Mouse (Mus musculus) adrenal gland, postnatal 25 days (tissue): ENCODE results near the gene Ece1. TPM values are rescaled to one million over a fixed set of nuclear protein-coding genes. Genes with fewer than 3 reads are reported as not detected.
A peak's percentile ranks its signal among the peaks of the same experiment; 100 is the strongest.
"Not testable (repeated sequence)": the region's sequence is repeated elsewhere in the genome, so short reads cannot be mapped to it uniquely, and the experiment has no call there.

Experiments
- DNase-seq: peaks from one replicate; pipeline ENCODE4 v3.0.0; 2021; ENCODE audit warnings: mixed read lengths
- long read RNA-seq: library from polyadenylated mRNA; stranded (forward); transcript quantifications from one replicate; pipeline ENCODE4 v2.0.0, GENCODE M21; 2021
- total RNA-seq: library from RNA; stranded (reverse); gene quantifications from 2 replicates; pipeline ENCODE4 v1.2.3, GENCODE M21; 2021

Gene Ece1
- 264 and 285 TPM in 2 replicates for total RNA-seq
- long read RNA-seq, full-length matches to known transcripts = 1 of 83 reads
- long read RNA-seq, partial matches to known transcripts = 7 of 83 reads
- long read RNA-seq, other reads (novel, unspliced or antisense) = 75 of 83 reads

DNA sequence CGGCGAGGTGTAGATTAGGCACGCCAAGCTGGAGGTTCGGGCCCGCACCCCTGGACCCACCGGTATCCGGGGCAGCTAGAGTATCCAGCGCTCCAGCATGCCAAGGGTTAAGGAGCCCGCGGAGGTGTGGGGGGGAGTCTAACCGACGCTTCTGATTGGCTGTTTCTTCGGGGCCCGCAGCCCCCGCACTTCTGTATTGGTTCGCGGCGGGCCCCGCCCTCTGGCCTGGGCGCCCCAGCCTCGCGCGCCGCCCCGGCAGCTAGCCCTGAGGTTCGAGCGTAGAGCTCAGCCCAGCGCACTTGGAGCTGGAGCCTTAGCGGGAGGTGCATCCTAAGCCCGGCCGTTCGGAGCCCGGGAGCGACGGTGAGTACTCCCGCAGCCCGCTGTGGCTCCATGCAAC is at the start of gene Ece1:
TSS of gene Ece1 (plus strand) at position 219 of the 400 bp plus-strand sequence.
- peak; percentile 95 for DNase-seq

GRCm38 (mm10) chr4:137812946-137813708 is 48.9 kb upstream of the Ece1 start:
- DNase-seq = no peak

GRCm38 (mm10) chr4:137814140-137814539 is 47.9 kb upstream of the Ece1 start:
- no peak for DNase-seq

GRCm38 (mm10) chr4:137815473-137815872 is 46.6 kb upstream of the Ece1 start:
- DNase-seq = no peak

GRCm38 (mm10) chr4:137816216-137816615 is 45.8 kb upstream of the Ece1 start:
- DNase-seq = no peak

GRCm38 (mm10) chr4:137818341-137818740 is 43.7 kb upstream of the Ece1 start:
- DNase-seq = no peak

- no peak for DNase-seq
Measured at GRCm38 (mm10) chr4:137819487-137819886, 42.5 kb upstream of the Ece1 start.

DNA sequence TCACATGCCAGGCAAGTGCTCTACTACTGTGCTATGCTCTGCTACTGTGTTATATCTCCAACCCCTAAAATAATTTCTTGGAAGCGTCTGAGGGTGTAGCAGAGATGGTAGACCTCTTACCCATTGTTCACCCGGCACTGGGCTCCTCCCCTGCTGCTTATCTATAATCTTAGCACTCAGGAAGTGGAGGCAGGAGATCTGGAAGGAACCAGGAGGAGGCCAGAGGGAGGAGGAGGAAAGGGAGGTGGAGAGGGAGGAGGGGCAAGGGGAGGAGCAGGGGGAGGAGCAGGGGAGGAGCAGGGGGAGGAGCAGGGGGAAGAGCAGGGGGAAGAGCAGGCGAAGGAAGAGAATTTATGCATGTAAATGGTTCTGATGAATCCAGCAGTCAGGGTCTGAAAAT is 41.3 kb upstream of the Ece1 start:
- no peak for DNase-seq

GRCm38 (mm10) chr4:137822537-137822936 is 39.5 kb upstream of the Ece1 start:
- DNase-seq = peak; percentile 45

GRCm38 (mm10) chr4:137823542-137823941 is 38.5 kb upstream of the Ece1 start:
- no peak for DNase-seq

DNA sequence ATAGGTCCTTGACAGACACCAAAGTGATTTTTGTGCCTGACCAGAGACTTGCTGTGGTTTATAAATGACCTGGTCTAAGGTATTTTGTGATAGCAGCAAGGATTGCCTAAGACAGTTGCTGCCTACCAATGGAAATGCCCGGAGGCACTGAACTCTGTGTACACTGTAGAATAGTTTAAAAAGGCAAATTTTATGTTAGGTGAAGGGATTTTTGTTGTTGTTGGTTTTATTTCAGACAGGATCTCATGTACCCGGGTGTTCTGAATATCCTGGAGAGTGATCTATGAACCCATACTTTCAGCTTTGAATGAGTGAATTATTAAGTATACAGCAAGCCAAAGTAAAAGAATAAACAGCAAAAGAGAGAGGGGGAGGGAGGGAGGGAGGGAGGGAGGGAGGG is 37.2 kb upstream of the Ece1 start:
- no peak for DNase-seq

DNA sequence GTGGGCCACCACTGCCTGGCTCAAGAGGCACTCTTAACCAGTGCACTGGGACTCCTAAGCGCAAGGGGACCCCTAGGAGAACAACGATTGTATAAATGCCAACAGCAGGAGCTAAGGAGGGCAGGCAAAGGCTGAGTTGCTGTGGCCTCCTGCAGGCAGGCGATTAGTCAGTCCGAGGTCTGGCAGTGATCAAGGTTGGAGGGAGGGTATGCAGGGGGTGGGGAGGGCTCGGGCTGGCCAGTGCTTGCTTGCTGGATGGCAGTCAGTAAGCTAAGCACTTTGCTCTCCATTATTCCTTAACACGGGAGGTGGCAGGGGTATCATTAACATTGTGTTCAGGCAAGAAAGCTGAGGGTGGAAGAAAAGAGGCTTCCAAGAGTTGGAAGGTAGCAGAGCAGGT is 31.7 kb upstream of the Ece1 start:
- peak; percentile 34 for DNase-seq

DNA sequence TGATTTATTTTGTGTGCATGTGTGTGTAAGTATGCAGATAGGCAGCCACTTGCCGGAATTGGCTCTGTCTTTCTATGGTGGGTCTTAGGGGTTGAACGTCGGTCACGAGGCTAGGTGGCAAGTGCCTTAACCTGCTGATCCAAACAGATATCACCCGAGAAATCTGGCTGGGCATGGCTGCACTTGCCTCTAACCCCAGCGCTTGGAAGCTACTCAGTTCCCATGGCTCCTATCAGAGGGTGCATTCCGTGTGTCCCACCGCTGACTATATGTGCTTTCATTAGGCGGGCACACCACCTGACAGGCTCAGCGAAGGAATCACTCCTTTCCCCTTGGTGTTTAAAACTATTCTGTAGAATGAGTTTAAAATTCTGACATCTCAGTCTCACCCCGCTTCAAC is 30.4 kb upstream of the Ece1 start:
- DNase-seq = no peak

DNA sequence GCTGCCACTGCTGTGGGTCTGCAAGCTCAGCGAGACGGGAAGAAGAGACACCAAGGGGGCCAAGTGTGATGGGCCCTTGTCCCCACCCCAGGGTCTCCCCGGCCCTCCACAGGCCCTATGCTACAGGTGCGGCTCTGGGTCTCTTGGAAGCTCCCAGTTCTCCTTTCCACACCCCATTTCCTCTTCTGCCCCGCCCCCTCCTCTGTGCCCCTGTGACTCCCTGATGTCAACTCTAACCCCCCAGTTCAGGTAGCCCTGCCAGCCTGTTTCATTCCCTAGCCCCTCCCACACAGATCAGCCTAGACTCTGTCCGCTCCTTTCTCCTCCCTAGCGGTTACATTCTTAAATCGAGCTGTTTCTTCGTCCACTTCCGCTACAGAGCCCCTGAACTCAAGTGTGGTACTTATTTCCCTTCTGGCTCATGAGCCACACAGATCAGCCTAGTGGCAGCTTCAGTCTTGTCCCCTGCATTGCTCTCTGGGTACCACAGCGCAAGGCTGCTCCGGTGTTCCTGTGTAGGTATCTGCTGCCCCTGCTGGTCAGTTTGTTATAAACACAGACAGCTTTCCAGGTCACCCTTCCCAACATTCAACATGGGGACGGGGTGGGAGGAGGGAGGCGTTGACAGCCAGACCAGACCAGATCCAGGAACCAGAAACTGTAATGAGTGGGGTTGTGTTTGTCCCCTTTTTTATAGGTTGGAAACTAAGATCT is 26.3 kb upstream of the Ece1 start:
- DNase-seq = peak; percentile 69

GRCm38 (mm10) chr4:137836741-137837140 is 25.3 kb upstream of the Ece1 start:
- no peak for DNase-seq

DNA sequence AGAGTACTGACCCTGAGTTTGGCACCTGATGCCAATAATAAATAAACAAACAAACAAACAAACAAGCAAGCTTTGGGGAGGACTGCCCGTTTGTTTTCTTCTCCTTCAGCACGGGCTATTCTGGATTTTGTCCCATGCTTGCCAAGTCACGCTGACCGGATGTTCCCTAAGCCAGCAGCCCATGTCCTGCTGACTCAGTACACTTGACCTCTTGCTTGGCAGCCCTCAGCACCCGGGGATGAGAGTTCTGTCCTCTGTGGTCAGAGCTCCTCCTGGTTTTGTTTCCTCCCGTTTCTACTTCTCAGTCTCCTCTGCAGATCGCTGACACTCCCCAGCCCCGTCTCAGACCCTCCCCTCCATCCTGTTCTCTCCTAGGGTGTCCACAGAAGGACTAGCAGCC is 24.2 kb upstream of the Ece1 start:
- peak; percentile 65 for DNase-seq

DNA sequence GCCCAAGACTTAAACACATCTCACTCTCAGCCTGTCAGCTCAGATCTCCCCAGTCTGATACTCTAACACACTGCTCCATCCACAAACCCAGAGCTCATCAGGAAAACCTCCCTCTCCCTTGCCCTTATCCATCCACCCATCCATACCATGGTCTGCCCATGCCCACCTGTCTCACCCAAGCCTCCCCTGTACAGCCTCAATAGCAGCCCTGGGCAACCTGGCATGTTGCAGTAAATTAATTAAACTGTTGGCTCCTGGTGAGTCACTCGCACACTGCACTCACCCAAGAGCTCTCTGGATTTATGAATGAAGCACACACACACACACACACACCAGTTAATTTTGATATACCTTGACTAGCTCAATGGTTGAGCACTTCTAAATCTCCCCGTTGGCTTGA is 23.2 kb upstream of the Ece1 start:
- no peak for DNase-seq

DNA sequence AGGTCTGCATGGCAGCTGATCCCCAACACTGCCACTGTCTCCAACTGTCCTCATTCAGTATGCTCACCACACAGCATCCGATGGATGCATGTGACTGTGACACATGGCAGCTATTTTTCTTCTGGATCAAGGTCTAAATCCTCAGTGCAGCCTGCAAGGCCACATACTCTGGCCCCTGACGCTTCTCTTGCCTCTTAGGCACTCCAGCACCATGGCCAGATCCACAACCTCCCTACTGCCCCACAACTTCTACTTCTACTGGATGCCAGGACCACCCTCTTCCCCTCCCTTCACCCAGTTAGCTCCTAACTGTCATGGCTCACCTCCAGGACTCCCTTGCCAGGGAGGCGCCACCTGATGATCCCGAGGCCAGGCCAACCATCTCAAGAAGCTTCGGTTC is 22.6 kb upstream of the Ece1 start:
- DNase-seq = peak; percentile 48

DNA sequence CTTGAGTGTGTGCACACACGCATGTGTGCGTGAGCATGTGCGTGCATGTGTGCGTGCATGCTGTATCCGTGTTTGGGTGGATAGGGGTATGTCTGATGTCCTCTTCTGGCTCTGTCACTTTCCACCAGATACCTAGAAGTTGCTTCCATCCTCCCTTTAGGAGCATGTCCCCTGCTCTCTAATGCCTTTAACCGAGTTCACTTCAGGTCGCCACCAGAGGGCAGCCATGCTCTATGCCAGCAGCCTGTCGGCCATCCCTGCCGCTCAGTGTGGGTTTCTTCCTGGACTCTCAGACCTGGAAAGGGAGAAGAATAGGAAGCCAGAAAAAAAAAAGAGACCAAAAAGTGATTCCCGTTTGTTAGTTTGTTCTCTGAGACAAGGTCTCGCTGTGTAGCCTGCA is 17.4 kb upstream of the Ece1 start:
- peak; percentile 88 for DNase-seq

DNA sequence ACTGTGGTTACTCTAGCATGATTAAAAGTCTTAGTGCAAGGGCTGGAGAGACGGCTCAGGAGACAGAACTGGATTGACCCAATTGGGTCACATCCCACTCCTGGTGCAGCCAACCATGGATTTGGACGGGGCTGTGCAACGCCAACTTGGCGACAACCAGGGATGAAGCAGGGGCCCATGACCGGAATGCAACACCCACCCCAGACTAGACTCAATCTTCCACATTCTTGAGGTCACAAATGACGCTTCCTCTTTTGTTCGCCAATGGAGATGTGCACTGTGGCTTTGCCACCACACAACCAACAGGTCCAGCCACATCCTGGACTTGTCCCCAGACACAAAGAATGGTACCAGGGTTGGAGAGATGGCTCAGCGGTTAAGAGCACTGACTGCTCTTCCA is 14.4 kb upstream of the Ece1 start:
- not testable (repeated sequence) for DNase-seq

DNA sequence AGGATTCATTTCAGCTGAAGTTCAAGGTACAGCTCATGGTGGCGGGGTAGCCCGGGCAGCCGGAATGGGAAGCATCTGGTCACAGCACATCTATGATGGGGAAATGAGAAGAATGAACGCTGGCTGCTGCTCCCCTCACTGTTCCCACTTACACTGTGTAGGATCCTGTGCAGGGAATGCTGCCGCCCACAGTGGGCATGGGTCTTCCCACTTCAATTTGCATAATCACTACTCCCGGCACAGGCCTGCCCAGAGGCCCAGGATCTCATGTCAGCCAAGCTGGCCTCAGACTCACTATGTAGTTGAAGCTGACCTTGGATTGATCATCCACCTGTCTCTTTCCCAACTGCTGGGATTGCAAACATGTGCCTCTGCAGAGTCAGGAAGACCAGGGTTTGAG is 11.9 kb upstream of the Ece1 start:
- DNase-seq = no peak

DNA sequence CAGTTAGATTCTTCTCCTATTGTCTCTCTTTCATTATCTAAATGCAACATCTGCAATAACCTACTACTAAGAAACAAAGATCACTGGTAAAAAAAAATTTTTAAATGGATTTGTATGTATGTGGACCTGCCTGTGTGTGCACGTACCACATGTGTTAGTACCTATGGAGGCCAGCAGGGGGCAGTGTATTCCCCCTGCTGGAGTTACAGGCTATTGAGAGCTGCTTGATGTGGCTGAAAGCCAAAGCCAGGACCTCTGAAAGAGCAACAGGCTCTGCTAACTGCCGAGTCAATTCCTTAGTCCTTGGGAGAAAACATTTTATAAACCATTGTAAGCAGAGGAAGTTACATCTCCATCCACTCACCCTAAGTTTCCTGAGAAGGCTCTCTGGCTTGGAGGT is 10.6 kb upstream of the Ece1 start:
- peak; percentile 66 for DNase-seq

DNA sequence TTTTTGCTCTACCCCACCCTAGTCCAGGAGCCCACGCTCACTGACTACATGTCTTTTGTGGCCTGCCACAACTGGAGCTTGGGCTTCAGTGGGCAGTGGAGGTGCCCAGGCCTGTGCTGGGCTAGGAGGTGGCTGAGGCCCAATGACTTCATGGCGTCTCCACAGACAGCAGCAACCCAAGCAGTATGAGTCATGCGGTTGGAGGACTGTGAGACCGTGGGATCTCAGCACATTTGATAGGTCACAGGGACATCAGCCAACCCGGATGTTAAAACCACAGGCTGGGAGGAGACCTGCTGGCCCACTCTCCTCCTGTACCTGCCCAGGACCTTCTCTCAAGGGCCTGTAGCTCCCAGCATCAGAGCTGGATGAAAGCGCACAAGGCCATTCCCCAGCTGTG is 8.2 kb upstream of the Ece1 start:
- DNase-seq = peak; percentile 43
